Mouse (Mus musculus) kidney, adult 2 months (tissue): ENCODE results near the gene Ifngr2. TPM values are rescaled to one million over a fixed set of nuclear protein-coding genes. Genes with fewer than 3 reads are reported as not detected.

ENCODE experiments used
- DNase-seq: peaks from one replicate; pipeline ENCODE4 v3.0.0; 2021
- H3K27ac ChIP-seq: fragments of 200-500 bp; 2 replicates; pipeline ENCODE4 v1.5.1; 2012; ENCODE audit warnings: low read depth, low read length, control low read depth, inconsistent platforms; ENCODE audit not compliant: insufficient read depth
- H3K27me3 ChIP-seq: fragments of 200-500 bp; replicated peaks from 2 replicates; pipeline ENCODE4 v1.6.1; 2012; ENCODE audit warnings: mild to moderate bottlenecking, moderate library complexity, low read length, inconsistent platforms; ENCODE audit not compliant: control insufficient read depth, insufficient read depth
- H3K36me3 ChIP-seq: fragments of 200-500 bp; 2 replicates; pipeline ENCODE4 v1.6.1; 2012; ENCODE audit warnings: mild to moderate bottlenecking, moderate library complexity, low read length, inconsistent platforms; ENCODE audit not compliant: control insufficient read depth, insufficient read depth
- H3K4me1 ChIP-seq: fragments of 200-500 bp; 2 replicates; pipeline ENCODE4 v1.6.1; 2011; ENCODE audit warnings: low read length; ENCODE audit not compliant: control insufficient read depth, insufficient read depth
- H3K4me3 ChIP-seq: fragments of 200-500 bp; 2 replicates; pipeline ENCODE4 v1.5.1; 2011; ENCODE audit warnings: mild to moderate bottlenecking, low read depth, low read length, control low read depth; ENCODE audit not compliant: insufficient read depth
- CTCF ChIP-seq: fragments of 200-500 bp; conservative IDR thresholded peaks from 2 replicates; pipeline ENCODE4 v1.5.1; 2011; ENCODE audit warnings: low read depth, mild to moderate bottlenecking, control low read depth, low read length, moderate library complexity, mixed read lengths; ENCODE audit not compliant: insufficient read depth, insufficient read length
- POLR2A ChIP-seq: fragments of 200-500 bp; IDR thresholded peaks from one replicate; pipeline ENCODE4 v1.6.1; 2011; ENCODE audit warnings: low read depth, low read length, control low read depth
- WGBS: fragments of 180-500 bp; shearing (Covaris S2); methylation state at CpG from one replicate; pipeline ENCODE4 v1.1.7; 2018; 5-methylcytosine and 5-hydroxymethylcytosine counted together
- polyA plus RNA-seq: library from polyadenylated mRNA; depleted of rRNA; stranded (reverse); fragments of >200 nt; gene quantifications from 2 replicates; pipeline ENCODE4 v1.2.3, GENCODE M21; 2012

The Ifngr2 gene
- polyA plus RNA-seq, 1 experiment = 17.7 TPM

DNA sequence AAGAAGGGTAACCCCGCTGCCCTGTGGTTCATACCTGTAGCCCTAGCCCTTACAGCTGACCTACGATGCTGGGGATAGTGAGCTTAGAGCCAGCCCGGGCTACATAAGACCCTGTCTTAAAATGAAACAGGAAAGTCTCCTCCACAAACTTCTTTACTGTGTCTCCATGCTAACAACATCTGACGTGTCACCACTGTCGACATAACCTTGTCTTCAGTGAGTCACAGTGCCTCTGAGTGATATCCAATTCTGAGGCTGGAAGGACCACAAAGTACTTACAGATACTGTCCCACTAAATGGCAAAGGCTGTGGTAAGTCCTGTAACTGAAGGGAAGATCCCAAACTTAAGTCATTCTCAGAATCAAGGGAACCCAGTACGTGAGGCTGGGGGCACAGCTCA lies 39.4 kb downstream of the Ifngr2 start:
- no peaks in the 10 kb centered on the region for H3K27me3 ChIP-seq
- H3K27ac ChIP-seq = peak overlapping the region; percentile 20; the same call in 1 of the 2 replicates
- peaks cover 7% of the 10 kb centered on the region; the same call in 1 of the 2 replicates for H3K4me1 ChIP-seq
- WGBS = 86% methylated on average over 6 of the region's 6 CpGs
- DNase-seq = no peak
- H3K4me3 ChIP-seq = no peak overlapping the region
- peaks cover 4% of the 10 kb centered on the region for H3K36me3 ChIP-seq
- no peak for TF ChIP-seq CTCF
- TF ChIP-seq POLR2A = no peak

DNA sequence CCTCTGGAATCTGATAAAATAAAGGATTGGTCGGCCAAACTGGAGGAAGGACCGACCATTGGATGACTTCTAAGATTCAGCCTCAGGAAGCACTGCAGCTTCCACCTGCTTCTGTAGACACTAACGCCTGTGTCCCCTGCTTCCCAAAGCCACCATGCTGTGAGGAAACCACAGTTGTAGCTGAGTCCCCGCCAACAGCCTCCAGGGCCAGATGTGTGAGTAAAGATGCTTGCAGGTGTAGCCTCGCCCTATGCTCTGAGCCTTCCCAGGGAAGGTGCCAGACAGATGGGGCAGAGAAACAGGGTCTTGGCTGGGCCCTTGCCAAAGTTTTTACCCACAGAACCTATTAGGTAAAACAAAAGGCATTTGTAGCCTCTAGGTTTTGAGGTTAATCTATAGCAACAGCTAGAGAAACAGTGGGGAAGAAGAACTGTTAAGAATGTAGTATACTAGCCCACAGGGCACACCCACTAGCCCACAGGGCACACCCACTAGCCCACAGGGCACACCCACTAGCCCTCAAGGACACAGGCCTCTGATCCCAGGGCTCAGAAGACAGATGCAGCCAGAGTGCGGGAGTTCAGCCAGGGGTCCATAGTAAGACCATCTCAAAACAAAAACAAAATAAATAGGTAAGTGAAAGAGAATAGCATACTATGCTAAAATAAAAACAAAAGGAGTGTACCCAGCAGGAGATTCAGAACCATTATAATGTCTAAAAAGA lies 41.0 kb downstream of the Ifngr2 start:
- no peak overlapping the region for H3K4me3 ChIP-seq
- 81% methylated on average over 6 of the region's 6 CpGs for WGBS
- no peaks in the 10 kb centered on the region for H3K27me3 ChIP-seq
- H3K4me1 ChIP-seq = peaks cover 7% of the 10 kb centered on the region; the same call in 1 of the 2 replicates
- H3K27ac ChIP-seq = no peak overlapping the region
- no peak for DNase-seq
- TF ChIP-seq POLR2A = no peak
- TF ChIP-seq CTCF = no peak
- H3K36me3 ChIP-seq = peaks cover 4% of the 10 kb centered on the region

DNA sequence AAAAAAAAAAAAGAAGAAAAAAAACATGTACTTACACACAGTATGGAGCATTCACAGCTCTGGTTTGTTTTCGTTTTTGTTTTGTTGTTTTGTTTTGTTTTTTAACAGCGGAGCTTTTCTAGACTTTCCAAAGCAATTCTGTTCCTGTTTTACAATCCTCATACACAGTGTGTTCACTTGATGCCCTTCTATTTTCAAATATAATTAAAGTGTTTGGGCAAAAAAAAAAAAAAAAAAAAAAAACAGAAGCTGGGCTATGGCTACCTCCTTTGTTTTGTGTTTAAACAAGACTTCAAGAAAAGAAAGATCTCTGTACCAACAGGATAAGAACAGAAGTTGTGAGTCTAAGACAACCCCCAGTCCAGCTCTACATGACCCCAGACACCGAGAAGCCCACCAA lies 41.8 kb downstream of the Ifngr2 start:
- TF ChIP-seq POLR2A = no peak
- no peak for TF ChIP-seq CTCF
- no peaks in the 10 kb centered on the region for H3K27me3 ChIP-seq
- peaks cover 4% of the 10 kb centered on the region for H3K36me3 ChIP-seq
- 89% methylated on average over 3 of the region's 3 CpGs for WGBS
- no peak overlapping the region for H3K4me3 ChIP-seq
- DNase-seq = no peak
- peaks cover 7% of the 10 kb centered on the region; the same call in 1 of the 2 replicates for H3K4me1 ChIP-seq
- H3K27ac ChIP-seq = no peak overlapping the region

DNA sequence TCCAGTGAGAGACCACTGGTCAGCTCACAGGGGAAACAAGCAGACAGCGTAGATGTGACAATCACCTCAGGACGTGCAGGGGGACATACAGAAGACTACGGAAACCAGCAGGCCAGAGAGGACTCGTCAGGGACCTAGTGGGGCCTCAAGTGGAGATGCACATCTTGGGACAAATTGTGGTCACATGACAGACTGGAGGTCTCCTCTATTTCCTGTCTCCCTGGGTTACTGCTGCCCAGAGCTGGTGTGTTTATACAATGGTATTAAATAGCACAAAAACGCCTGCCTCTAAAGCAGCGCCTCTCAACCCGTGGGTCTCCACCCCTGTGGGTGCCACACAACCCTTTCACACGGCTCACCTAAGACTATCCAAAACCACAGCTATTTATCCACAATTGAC lies 45.3 kb downstream of the Ifngr2 start:
- no peak overlapping the region for H3K4me3 ChIP-seq
- no peaks in the 10 kb centered on the region for H3K27me3 ChIP-seq
- TF ChIP-seq POLR2A (no peak), CTCF (no peak)
- no peaks in the 10 kb centered on the region for H3K36me3 ChIP-seq
- peaks cover 8% of the 10 kb centered on the region; the same call in 1 of the 2 replicates for H3K4me1 ChIP-seq
- WGBS = 75% methylated on average over 8 of the region's 8 CpGs
- no peak for DNase-seq
- no peak overlapping the region for H3K27ac ChIP-seq

DNA sequence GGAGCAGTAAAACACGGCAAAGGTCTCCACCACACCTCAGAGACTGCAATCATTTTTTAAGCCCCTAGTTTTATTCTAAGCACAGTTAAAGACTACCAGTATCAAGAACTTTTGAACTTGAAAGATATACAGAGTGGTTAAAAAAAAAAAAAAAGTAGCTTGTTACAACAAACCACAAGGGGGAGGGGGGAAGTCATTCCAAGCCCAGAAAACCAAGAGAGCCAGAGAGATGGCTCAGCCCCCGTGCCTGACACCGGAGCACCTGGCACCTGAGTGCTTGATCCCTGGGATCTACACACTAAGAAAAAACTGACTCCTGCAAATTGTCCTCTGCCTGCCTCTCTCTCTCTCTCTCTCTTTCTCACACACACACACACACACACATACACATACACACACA lies 46.4 kb downstream of the Ifngr2 start:
- peaks cover 5% of the 10 kb centered on the region; the same call in 1 of the 2 replicates for H3K4me1 ChIP-seq
- DNase-seq = no peak
- H3K4me3 ChIP-seq = no peak overlapping the region
- no peaks in the 10 kb centered on the region for H3K27me3 ChIP-seq
- no peaks in the 10 kb centered on the region for H3K36me3 ChIP-seq
- 47% methylated on average over 3 of the region's 3 CpGs for WGBS
- TF ChIP-seq CTCF = no peak
- TF ChIP-seq POLR2A = no peak
- H3K27ac ChIP-seq = no peak overlapping the region

DNA sequence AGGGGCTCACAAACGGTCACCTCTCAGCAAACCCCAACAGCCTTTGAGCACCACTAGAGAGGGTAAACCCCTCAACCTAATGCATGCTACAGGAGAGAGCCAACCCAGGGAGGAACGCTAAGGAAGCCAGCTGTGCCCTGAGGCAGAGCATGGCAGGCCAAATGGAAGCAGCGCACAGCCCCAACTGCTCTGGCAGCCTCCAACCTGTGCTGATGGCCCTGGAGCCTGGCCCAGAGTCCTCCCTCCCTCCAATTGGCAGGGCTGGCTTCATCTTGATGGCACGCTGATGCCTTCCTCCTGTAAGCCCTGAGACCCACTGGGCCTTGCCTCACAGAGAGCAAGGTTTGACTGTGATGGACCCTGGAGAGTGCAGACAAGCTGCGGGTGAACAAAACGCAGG lies 48.2 kb downstream of the Ifngr2 start:
- WGBS = 76% methylated on average over 6 of the region's 6 CpGs
- Histone ChIP-seq H3K4me3 (no peak overlapping the region), H3K4me1 (peaks cover 5% of the 10 kb centered on the region; the same call in 1 of the 2 replicates), H3K36me3 (no peaks in the 10 kb centered on the region), H3K27ac (no peak overlapping the region), H3K27me3 (no peaks in the 10 kb centered on the region)
- peak; percentile 58 for DNase-seq
- no peak for TF ChIP-seq CTCF
- no peak for TF ChIP-seq POLR2A

DNA sequence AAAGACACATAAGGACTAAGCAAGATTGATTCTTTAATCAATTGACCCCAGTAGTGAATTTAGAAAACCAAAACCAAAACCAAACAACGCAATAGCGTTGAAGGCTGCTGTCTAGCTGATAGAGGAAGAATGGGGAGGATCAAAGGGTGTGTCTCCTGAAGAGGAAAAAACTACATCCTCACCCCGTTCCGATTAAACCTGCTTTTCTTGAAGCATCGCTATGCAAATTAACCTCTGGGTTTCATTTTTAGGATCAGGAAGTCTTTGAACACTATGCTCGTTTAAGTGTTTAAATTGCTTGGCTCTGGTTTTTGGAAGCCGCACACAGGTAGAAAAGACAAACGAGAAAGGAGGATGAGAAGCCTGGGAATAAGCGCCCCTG lies 49.5 kb downstream of the Ifngr2 start:
- DNase-seq = no peak
- TF ChIP-seq CTCF (no peak), POLR2A (no peak)
- Histone ChIP-seq H3K36me3 (no peaks in the 10 kb centered on the region), H3K27me3 (no peaks in the 10 kb centered on the region), H3K4me1 (peaks cover 5% of the 10 kb centered on the region; the same call in 1 of the 2 replicates), H3K27ac (no peak overlapping the region), H3K4me3 (peak overlapping the region; percentile 84)
- 33% methylated on average over 9 of the region's 9 CpGs for WGBS
